Mouse (Mus musculus) hindbrain, embryonic 16.5 days (tissue): ENCODE data around the gene Ccdc158. TPM values are rescaled to one million over a fixed set of nuclear protein-coding genes. Genes with fewer than 3 reads are reported as not detected.

Experiments
- ATAC-seq: fragments of 200-750 bp; cut with Nextera tagmentation; 2 replicates; pipeline ENCODE4 v1.8.0; 2017; ENCODE audit warnings: moderate TSS enrichment, moderate library complexity
- H3K27ac ChIP-seq: fragments of 300-500 bp; sonication (generic); 2 replicates; pipeline ENCODE4 v1.5.1; 2014; ENCODE audit warnings: low read depth, mild to moderate bottlenecking, control low read depth, low read length, moderate library complexity
- H3K27me3 ChIP-seq: fragments of 300-500 bp; sonication (generic); replicated peaks from 2 replicates; pipeline ENCODE4 v1.6.1; 2014; ENCODE audit warnings: low read length; ENCODE audit not compliant: control insufficient read depth, insufficient read depth
- H3K36me3 ChIP-seq: fragments of 300-500 bp; sonication (generic); 2 replicates; pipeline ENCODE4 v1.6.1; 2014; ENCODE audit warnings: mild to moderate bottlenecking, low read length, moderate library complexity, mixed read lengths; ENCODE audit not compliant: control insufficient read depth, insufficient read depth
- H3K4me1 ChIP-seq: fragments of 300-500 bp; sonication (generic); 2 replicates; pipeline ENCODE4 v1.6.1; 2014; ENCODE audit warnings: low read depth, low read length; ENCODE audit not compliant: control insufficient read depth, insufficient read depth
- H3K4me2 ChIP-seq: fragments of 300-500 bp; sonication (generic); 2 replicates; pipeline ENCODE4 v1.6.1; 2014; ENCODE audit warnings: mild to moderate bottlenecking, low read length, control low read depth, moderate library complexity
- H3K4me3 ChIP-seq: fragments of 300-500 bp; sonication (generic); 2 replicates; pipeline ENCODE4 v1.5.1; 2014; ENCODE audit warnings: mild to moderate bottlenecking, low read length, control low read depth, moderate library complexity
- H3K9ac ChIP-seq: fragments of 300-500 bp; sonication (generic); 2 replicates; pipeline ENCODE4 v1.6.1; 2014; ENCODE audit warnings: low read depth, mild to moderate bottlenecking, control low read depth, low read length, moderate library complexity
- H3K9me3 ChIP-seq: fragments of 300-500 bp; sonication (generic); 2 replicates; pipeline ENCODE4 v1.6.1; 2014; ENCODE audit warnings: mild to moderate bottlenecking, low read length, moderate library complexity; ENCODE audit not compliant: control insufficient read depth
- WGBS: fragments of 180-500 bp; shearing (Covaris S2); extraction: QIAGEN DNeasy Blood & Tissue Kit; methylation state at CpG from one replicate; pipeline ENCODE4 v1.1.7; 2014; 5-methylcytosine and 5-hydroxymethylcytosine counted together
- polyA plus RNA-seq: library from polyadenylated mRNA; unstranded; fragments of >200 nt; fragmentation: Nextera tagmentation; extraction: Ambion mirVana; gene quantifications from 2 replicates; pipeline ENCODE4 v1.2.1, GENCODE M21; 2015

Ccdc158 gene
- polyA plus RNA-seq, 1 experiment from 2014 or later = 0.51 TPM

GRCm38 (mm10) chr5:92693744-92694143 is 18.7 kb upstream of the Ccdc158 start:
- Histone ChIP-seq H3K4me3 (no peak overlapping the region), H3K36me3 (no peaks in the 10 kb centered on the region), H3K9me3 (no peaks in the 10 kb centered on the region), H3K27ac (no peak overlapping the region), H3K9ac (no peak overlapping the region), H3K27me3 (no peaks in the 10 kb centered on the region), H3K4me1 (peaks cover 3% of the 10 kb centered on the region), H3K4me2 (no peak overlapping the region)
- no peak for ATAC-seq
- 93% methylated on average over 3 of the region's 3 CpGs for WGBS

DNA sequence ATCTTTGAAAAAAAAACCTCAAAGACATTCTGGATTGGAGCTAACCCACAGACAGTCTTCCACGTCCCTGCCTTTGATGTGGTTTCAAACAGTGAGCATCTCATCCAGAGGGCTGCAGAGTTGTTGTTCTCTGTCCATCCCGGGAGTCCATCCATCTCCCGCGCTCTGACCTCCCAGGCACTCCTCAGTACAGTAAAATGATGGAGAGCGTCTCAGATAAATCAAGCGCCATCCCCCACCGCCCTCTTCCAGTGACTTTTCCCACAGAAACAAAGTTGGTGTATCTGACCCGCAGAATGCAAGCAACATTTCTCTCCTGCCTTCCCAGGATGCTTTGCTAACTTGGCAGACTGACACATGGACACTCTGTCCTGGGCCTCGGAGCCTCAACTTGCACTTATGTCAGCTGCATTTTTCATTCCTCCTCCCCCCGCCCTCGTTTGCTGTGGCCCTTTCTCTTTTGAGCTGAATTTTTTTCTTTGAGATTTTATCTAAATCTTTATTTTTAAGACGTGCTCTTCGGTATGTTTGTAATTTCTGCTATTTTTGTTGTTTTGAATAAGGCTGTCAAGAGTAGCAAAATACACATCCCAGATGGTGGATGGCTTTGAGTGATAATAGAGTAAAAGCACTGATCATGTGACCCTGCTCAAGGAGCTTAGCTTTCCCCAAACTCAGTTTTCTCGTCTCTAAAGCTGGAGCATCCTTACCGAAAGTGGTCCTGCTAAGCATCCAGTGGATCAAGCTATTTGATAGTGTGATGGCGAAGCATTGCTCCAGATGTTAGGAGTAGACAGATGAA is 17.3 kb upstream of the Ccdc158 start:
- Histone ChIP-seq H3K4me1 (no peaks in the 10 kb centered on the region), H3K4me2 (0 out of 2 replicates have a peak overlapping the region, but pooled peaks have one; percentile 5), H3K9me3 (no peaks in the 10 kb centered on the region), H3K36me3 (no peaks in the 10 kb centered on the region), H3K27me3 (no peaks in the 10 kb centered on the region), H3K9ac (no peak overlapping the region), H3K27ac (no peak overlapping the region), H3K4me3 (no peak overlapping the region)
- peak; percentile 56; the same call in 1 of the 2 replicates for ATAC-seq
- WGBS = 57% methylated on average over 16 of the region's 16 CpGs

DNA sequence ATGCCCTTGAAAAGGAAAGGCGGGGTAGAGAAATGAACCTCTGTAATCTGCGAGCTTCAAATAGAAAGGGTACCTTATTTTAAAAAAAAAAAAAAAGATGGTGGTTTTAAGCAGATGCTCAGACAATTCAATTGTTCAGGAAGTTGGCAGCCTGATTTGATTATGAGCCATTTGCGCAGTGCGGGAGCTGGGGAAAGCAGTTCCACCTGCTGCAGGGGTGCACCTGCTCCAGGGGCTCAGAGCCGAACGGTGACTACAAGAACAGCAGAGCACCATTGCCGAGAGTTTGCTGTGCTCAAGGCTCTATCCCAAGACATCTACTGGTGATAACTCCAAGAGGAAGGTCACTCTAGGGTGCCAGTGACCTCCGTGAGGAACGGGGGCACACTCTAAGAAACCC is 13.5 kb upstream of the Ccdc158 start:
- no peak overlapping the region for H3K4me2 ChIP-seq
- no peaks in the 10 kb centered on the region for H3K27me3 ChIP-seq
- no peak overlapping the region for H3K9ac ChIP-seq
- WGBS = 78% methylated on average over 9 of the region's 9 CpGs
- no peak for ATAC-seq
- no peak overlapping the region for H3K4me3 ChIP-seq
- peaks cover under 1% of the 10 kb centered on the region; the same call in 1 of the 2 replicates for H3K4me1 ChIP-seq
- H3K36me3 ChIP-seq = no peaks in the 10 kb centered on the region
- no peaks in the 10 kb centered on the region for H3K9me3 ChIP-seq
- H3K27ac ChIP-seq = no peak overlapping the region

DNA sequence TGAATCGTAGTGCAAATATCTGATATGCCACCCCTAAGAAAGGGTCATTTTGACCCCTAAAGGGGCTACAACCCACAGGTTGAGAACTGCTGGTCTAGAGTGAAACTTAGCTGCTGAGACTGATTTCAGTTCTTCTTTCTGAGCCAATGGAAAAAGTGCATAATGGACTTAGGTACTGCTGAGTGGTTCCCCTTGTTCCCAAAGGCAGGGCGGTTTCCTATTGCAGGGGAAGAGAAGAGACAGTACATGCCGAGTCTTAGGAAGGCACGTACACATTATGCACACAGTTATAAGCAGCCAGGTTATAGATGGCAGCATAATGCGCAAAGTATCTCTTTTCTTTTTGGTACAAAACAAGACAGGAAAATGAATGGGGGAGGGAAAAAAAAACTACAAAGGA is 13.1 kb upstream of the Ccdc158 start:
- Histone ChIP-seq H3K27ac (no peak overlapping the region), H3K4me2 (no peak overlapping the region), H3K9me3 (no peaks in the 10 kb centered on the region), H3K4me3 (no peak overlapping the region), H3K9ac (no peak overlapping the region), H3K36me3 (no peaks in the 10 kb centered on the region), H3K4me1 (peaks cover 3% of the 10 kb centered on the region; the same call in 1 of the 2 replicates), H3K27me3 (no peaks in the 10 kb centered on the region)
- no peak for ATAC-seq
- 83% methylated on average over 5 of the region's 5 CpGs for WGBS

GRCm38 (mm10) chr5:92684715-92685460 is 9.8 kb upstream of the Ccdc158 start:
- Histone ChIP-seq H3K27ac (no peak overlapping the region), H3K4me1 (peaks cover 5% of the 10 kb centered on the region; the same call in 1 of the 2 replicates), H3K4me2 (no peak overlapping the region), H3K9me3 (no peaks in the 10 kb centered on the region), H3K9ac (no peak overlapping the region), H3K4me3 (peak overlapping the region; percentile 4; the same call in 1 of the 2 replicates), H3K36me3 (no peaks in the 10 kb centered on the region), H3K27me3 (0 out of 2 replicates have a peak, but pooled peaks cover 3% of the 10 kb centered on the region)
- ATAC-seq = no peak
- 89% methylated on average over 16 of the region's 16 CpGs for WGBS

GRCm38 (mm10) chr5:92683871-92684475 is 8.9 kb upstream of the Ccdc158 start:
- no peak for ATAC-seq
- Histone ChIP-seq H3K9ac (no peak overlapping the region; the same call in 1 of the 2 replicates), H3K4me1 (peaks cover 5% of the 10 kb centered on the region; the same call in 1 of the 2 replicates), H3K36me3 (no peaks in the 10 kb centered on the region), H3K27ac (no peak overlapping the region), H3K4me2 (peak overlapping the region; percentile 98), H3K9me3 (no peaks in the 10 kb centered on the region), H3K27me3 (0 out of 2 replicates have a peak, but pooled peaks cover 3% of the 10 kb centered on the region), H3K4me3 (peak overlapping the region; percentile 53)
- WGBS = 17% methylated on average over 9 of the region's 9 CpGs

DNA sequence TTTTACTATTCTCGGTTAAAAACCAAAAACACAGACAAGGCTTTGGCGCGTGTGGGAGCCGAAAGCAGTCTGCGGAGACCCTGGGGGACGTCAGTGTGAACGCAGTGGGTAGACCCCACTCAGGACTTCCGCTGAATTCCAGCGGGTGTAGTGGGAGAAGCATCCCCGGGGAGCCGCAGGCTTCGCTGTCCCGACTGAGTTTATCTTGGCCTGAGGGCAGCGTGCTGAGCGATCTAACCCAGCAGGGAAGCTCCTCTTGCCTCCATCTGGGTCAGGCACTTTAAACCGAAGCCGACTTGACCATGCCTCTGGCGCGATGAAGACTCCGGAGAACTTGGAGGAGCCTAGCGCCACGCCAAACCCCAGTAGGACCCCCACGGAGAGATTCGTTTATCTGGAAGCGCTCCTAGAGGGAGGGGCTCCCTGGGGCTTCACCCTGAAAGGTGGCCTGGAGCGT is 8.3 kb upstream of the Ccdc158 start, which contains the start of gene Shroom3:
Gene Shroom3 (plus strand): TSS at position 85 of the 457 bp plus-strand sequence.
- Histone ChIP-seq H3K27me3 (0 out of 2 replicates have a peak, but pooled peaks cover 3% of the 10 kb centered on the region), H3K9ac (peak within 1 kb of the TSS; percentile 64), H3K4me1 (peaks cover 5% of the 10 kb centered on the region; the same call in 1 of the 2 replicates), H3K4me3 (peak within 1 kb of the TSS; percentile 53), H3K27ac (peak within 1 kb of the TSS; percentile 51), H3K36me3 (no peaks in the 10 kb centered on the region), H3K9me3 (no peaks in the 10 kb centered on the region), H3K4me2 (peak within 1 kb of the TSS; percentile 98)
- ATAC-seq = peak; percentile 34
- WGBS = under 1% methylated on average over 26 of the region's 26 CpGs

DNA sequence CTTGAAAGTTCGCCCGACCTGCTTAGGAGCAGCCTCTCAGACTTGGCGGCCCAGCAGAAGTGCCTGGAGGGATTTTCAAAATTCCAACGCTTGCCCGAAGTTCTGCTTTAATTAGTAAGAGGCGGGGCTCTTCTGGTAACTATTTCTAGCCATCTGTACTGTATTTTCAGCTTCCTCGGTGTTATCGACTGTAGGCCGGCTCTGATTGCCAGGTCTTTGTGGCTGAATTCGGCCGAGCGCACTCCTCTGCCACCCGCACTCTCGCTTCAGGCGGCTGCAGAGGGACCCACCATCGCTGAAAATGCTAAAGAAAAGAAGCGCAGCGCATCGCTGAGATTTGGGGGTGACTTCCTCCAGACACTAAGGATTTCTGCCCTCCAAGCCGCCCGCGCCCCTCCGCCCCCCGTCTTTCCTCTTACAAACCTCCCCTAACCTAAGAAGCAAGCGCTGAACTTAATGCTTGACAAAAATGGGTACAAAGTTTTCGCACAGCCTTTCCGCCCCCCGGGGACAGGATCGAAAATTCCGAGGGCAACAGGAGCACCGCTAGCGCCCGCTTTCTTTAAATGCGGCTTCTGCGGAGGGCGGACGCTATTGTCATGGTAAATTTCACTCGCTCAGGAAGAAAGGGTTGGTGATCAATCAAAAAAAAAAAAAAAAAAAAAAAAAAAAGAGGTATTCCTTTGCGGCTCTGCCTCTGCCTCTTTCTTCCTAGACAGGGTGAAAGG is 7.7 kb upstream of the Ccdc158 start:
- peak; percentile 39 for ATAC-seq
- Histone ChIP-seq H3K4me1 (peaks cover 5% of the 10 kb centered on the region; the same call in 1 of the 2 replicates), H3K4me2 (peak overlapping the region; percentile 98), H3K27ac (peak overlapping the region; percentile 51), H3K9ac (peak overlapping the region; percentile 64), H3K27me3 (0 out of 2 replicates have a peak, but pooled peaks cover 3% of the 10 kb centered on the region), H3K9me3 (no peaks in the 10 kb centered on the region), H3K4me3 (peak overlapping the region; percentile 53), H3K36me3 (no peaks in the 10 kb centered on the region)
- WGBS = 1% methylated on average over 39 of the region's 39 CpGs
